Mouse (Mus musculus) Muller cell, postnatal 12 days (primary cell): ENCODE measurements around the gene Adgrl3.

ENCODE experiments used
- DNase-seq: peaks from one replicate; pipeline ENCODE4 v3.0.0-alpha.2; 2015; ENCODE audit errors: inconsistent ontology term

The Adgrl3 gene

GRCm38 (mm10) chr5:81248724-81249123, 228.8 kb downstream of the Adgrl3 start:
- no peak for DNase-seq

GRCm38 (mm10) chr5:81256091-81256490, 236.2 kb downstream of the Adgrl3 start:
- DNase-seq = no peak

GRCm38 (mm10) chr5:81269689-81270088, 249.8 kb downstream of the Adgrl3 start:
- no peak for DNase-seq

- peak; percentile 91 for DNase-seq
Measured at GRCm38 (mm10) chr5:81275346-81276047, 255.6 kb downstream of the Adgrl3 start.

- no peak for DNase-seq
Measured at GRCm38 (mm10) chr5:81279246-81279645, 259.3 kb downstream of the Adgrl3 start.

GRCm38 (mm10) chr5:81285643-81286042, 265.7 kb downstream of the Adgrl3 start:
- DNase-seq = no peak

- DNase-seq = no peak
Measured at GRCm38 (mm10) chr5:81301874-81302273, 281.9 kb downstream of the Adgrl3 start.

- no peak for DNase-seq
Measured at GRCm38 (mm10) chr5:81317406-81318112, 297.6 kb downstream of the Adgrl3 start.

GRCm38 (mm10) chr5:81321276-81321934, 301.5 kb downstream of the Adgrl3 start:
- DNase-seq = peak; percentile 40

GRCm38 (mm10) chr5:81322064-81322463, 302.1 kb downstream of the Adgrl3 start:
- DNase-seq = no peak

GRCm38 (mm10) chr5:81326916-81327315, 307.0 kb downstream of the Adgrl3 start:
- DNase-seq = no peak

- no peak for DNase-seq
Measured at GRCm38 (mm10) chr5:81327392-81327791, 307.5 kb downstream of the Adgrl3 start.

- DNase-seq = no peak
Measured at GRCm38 (mm10) chr5:81329571-81329971, 309.6 kb downstream of the Adgrl3 start.

- DNase-seq = peak; percentile 50
Measured at GRCm38 (mm10) chr5:81344330-81344729, 324.4 kb downstream of the Adgrl3 start.

- DNase-seq = no peak
Measured at GRCm38 (mm10) chr5:81345096-81345435, 325.1 kb downstream of the Adgrl3 start.

GRCm38 (mm10) chr5:81345436-81346131, 325.6 kb downstream of the Adgrl3 start:
- peak; percentile 59 for DNase-seq

- no peak for DNase-seq
Measured at GRCm38 (mm10) chr5:81347571-81347970, 327.6 kb downstream of the Adgrl3 start.

- peak; percentile 67 for DNase-seq
Measured at GRCm38 (mm10) chr5:81359560-81359959, 339.6 kb downstream of the Adgrl3 start.

- DNase-seq = peak; percentile 99
Measured at GRCm38 (mm10) chr5:81364198-81364643, 344.3 kb downstream of the Adgrl3 start.

GRCm38 (mm10) chr5:81365250-81365649, 345.3 kb downstream of the Adgrl3 start:
- peak; percentile 76 for DNase-seq

- DNase-seq = no peak
Measured at GRCm38 (mm10) chr5:81370126-81370850, 350.4 kb downstream of the Adgrl3 start.
